Mouse (Mus musculus): ENCODE data around the gene L3hypdh. TPM values are rescaled to one million over a fixed set of nuclear protein-coding genes. Genes with fewer than 3 reads are reported as not detected.

Gene L3hypdh
- polyA plus RNA-seq (2017; shearing (Covaris generic)) = not detected

GRCm38 (mm10) chr12:72085329-72086165, at the start of gene L3hypdh, which contains the start of gene Jkamp:
Gene L3hypdh, minus strand, starts transcription at chr12:72085439.
Gene Jkamp, plus strand, starts transcription at chr12:72085589.

GRCm38 (mm10) chr12:72070327-72071269, 14.6 kb downstream of the L3hypdh start, which contains the start of gene Gpr135:
Gene Gpr135, minus strand, starts transcription at chr12:72071125.

Other genes starting within 250 kb of the L3hypdh start
- not detected for gene Gpr135, start 14.3 kb downstream of the L3hypdh start, polyA plus RNA-seq (2017; shearing (Covaris generic))
- gene Jkamp, start 150 bp upstream of the L3hypdh start, polyA plus RNA-seq (2017; shearing (Covaris generic)) = 45.5 TPM
- gene Ccdc175, start 99.6 kb upstream of the L3hypdh start, polyA plus RNA-seq (2017; shearing (Covaris generic)) = not detected